Mouse (Mus musculus): ENCODE data around the gene Tnrc6a. TPM values are rescaled to one million over a fixed set of nuclear protein-coding genes. Genes with fewer than 3 reads are reported as not detected.

Tnrc6a gene
- polyA plus RNA-seq, 1 experiment from 2014 or later, result 59.6 TPM

GRCm38 (mm10) chr7:123146141-123146846 is 22.6 kb downstream of the Tnrc6a start:
- TF ChIP-seq EP300 (IDR thresholded peaks at IDR 0.05) (no peak), CTCF (IDR thresholded peaks at IDR 0.05) (no peak)
- Histone ChIP-seq H3K9ac (replicated peaks; ENCODE audit: low read depth) (no peak overlapping the region), H3K9me3 (ENCODE audit: low read length) (no peaks in the 10 kb centered on the region), H3K27me3 (replicated peaks; ENCODE audit: insufficient read depth, low read length) (no peaks in the 10 kb centered on the region), H3K4me3 (ENCODE audit: low read depth, low read length) (no peak overlapping the region), H3K36me3 (ENCODE audit: insufficient read depth, low read length) (no peaks in the 10 kb centered on the region; the same call in 1 of the 2 replicates), H3K4me2 (replicated peaks; ENCODE audit: low read depth, low read length) (no peak overlapping the region), H3K4me1 (ENCODE audit: insufficient read depth, low read depth, low read length) (no peaks in the 10 kb centered on the region), H3K27ac (ENCODE audit: low read length) (no peak overlapping the region)
- DNase-seq (ENCODE audit: low spot score) (no peak), ATAC-seq (no peak)
- 85% methylated on average over 10 of the region's 10 CpGs for WGBS

GRCm38 (mm10) chr7:123147787-123148186 is 24.1 kb downstream of the Tnrc6a start:
- Histone ChIP-seq H3K4me1 (ENCODE audit: insufficient read depth, low read depth, low read length) (no peaks in the 10 kb centered on the region), H3K27ac (ENCODE audit: low read length) (no peak overlapping the region), H3K27me3 (replicated peaks; ENCODE audit: insufficient read depth, low read length) (no peaks in the 10 kb centered on the region), H3K36me3 (ENCODE audit: insufficient read depth, low read length) (peaks cover 6% of the 10 kb centered on the region; the same call in 1 of the 2 replicates), H3K4me2 (replicated peaks; ENCODE audit: low read depth, low read length) (no peak overlapping the region), H3K9me3 (ENCODE audit: low read length) (no peaks in the 10 kb centered on the region), H3K9ac (replicated peaks; ENCODE audit: low read depth) (no peak overlapping the region), H3K4me3 (ENCODE audit: low read depth, low read length) (no peak overlapping the region)
- ATAC-seq, result no peak
- TF ChIP-seq EP300 (IDR thresholded peaks at IDR 0.05) (no peak), CTCF (IDR thresholded peaks at IDR 0.05) (no peak)
- no peak for DNase-seq (ENCODE audit: low spot score)
- 85% methylated on average over 2 of the region's 2 CpGs for WGBS

GRCm38 (mm10) chr7:123148935-123149334 is 25.2 kb downstream of the Tnrc6a start:
- DNase-seq (ENCODE audit: low spot score) (no peak), ATAC-seq (no peak)
- Histone ChIP-seq H3K27me3 (replicated peaks; ENCODE audit: insufficient read depth, low read length) (no peaks in the 10 kb centered on the region), H3K9me3 (ENCODE audit: low read length) (no peaks in the 10 kb centered on the region), H3K36me3 (ENCODE audit: insufficient read depth, low read length) (peaks cover 6% of the 10 kb centered on the region; the same call in 1 of the 2 replicates), H3K27ac (ENCODE audit: low read length) (no peak overlapping the region), H3K9ac (replicated peaks; ENCODE audit: low read depth) (no peak overlapping the region), H3K4me2 (replicated peaks; ENCODE audit: low read depth, low read length) (no peak overlapping the region), H3K4me3 (ENCODE audit: low read depth, low read length) (no peak overlapping the region), H3K4me1 (ENCODE audit: insufficient read depth, low read depth, low read length) (no peaks in the 10 kb centered on the region)
- TF ChIP-seq EP300 (IDR thresholded peaks at IDR 0.05) (no peak), CTCF (IDR thresholded peaks at IDR 0.05) (no peak)
- WGBS, result 84% methylated on average over 9 of the region's 9 CpGs

- ATAC-seq (no peak), DNase-seq (ENCODE audit: low spot score) (no peak)
- TF ChIP-seq EP300 (IDR thresholded peaks at IDR 0.05), result no peak
- TF ChIP-seq CTCF (IDR thresholded peaks at IDR 0.05), result no peak
- Histone ChIP-seq H3K27me3 (replicated peaks; ENCODE audit: insufficient read depth, low read length) (no peaks in the 10 kb centered on the region), H3K4me2 (replicated peaks; ENCODE audit: low read depth, low read length) (no peak overlapping the region), H3K36me3 (ENCODE audit: insufficient read depth, low read length) (peaks cover 27% of the 10 kb centered on the region), H3K4me1 (ENCODE audit: insufficient read depth, low read depth, low read length) (no peaks in the 10 kb centered on the region), H3K9me3 (ENCODE audit: low read length) (no peaks in the 10 kb centered on the region), H3K4me3 (ENCODE audit: low read depth, low read length) (no peak overlapping the region), H3K27ac (ENCODE audit: low read length) (no peak overlapping the region), H3K9ac (replicated peaks; ENCODE audit: low read depth) (no peak overlapping the region)
- 82% methylated on average over 10 of the region's 10 CpGs for WGBS
These were observed 38.7 kb downstream of the Tnrc6a start for GRCm38 (mm10) chr7:123162346-123162745.

GRCm38 (mm10) chr7:123167436-123167835 is 43.8 kb downstream of the Tnrc6a start:
- WGBS, result 81% methylated on average over 2 of the region's 2 CpGs
- no peaks in the 10 kb centered on the region for H3K9me3 ChIP-seq (ENCODE audit: low read length)
- H3K36me3 ChIP-seq (ENCODE audit: insufficient read depth, low read length), result peaks cover 59% of the 10 kb centered on the region
- H3K4me3 ChIP-seq (ENCODE audit: low read depth, low read length), result no peak overlapping the region
- no peaks in the 10 kb centered on the region for H3K27me3 ChIP-seq (replicated peaks; ENCODE audit: insufficient read depth, low read length)
- H3K9ac ChIP-seq (replicated peaks; ENCODE audit: low read depth), result no peak overlapping the region
- H3K4me2 ChIP-seq (replicated peaks; ENCODE audit: low read depth, low read length), result no peak overlapping the region
- TF ChIP-seq CTCF (IDR thresholded peaks at IDR 0.05) (no peak), EP300 (IDR thresholded peaks at IDR 0.05) (no peak)
- ATAC-seq, result no peak
- no peak overlapping the region for H3K27ac ChIP-seq (ENCODE audit: low read length)
- H3K4me1 ChIP-seq (ENCODE audit: insufficient read depth, low read depth, low read length), result no peaks in the 10 kb centered on the region
- DNase-seq (ENCODE audit: low spot score), result no peak

- Histone ChIP-seq H3K36me3 (ENCODE audit: insufficient read depth, low read length) (peaks cover 56% of the 10 kb centered on the region), H3K9me3 (ENCODE audit: low read length) (no peaks in the 10 kb centered on the region), H3K4me3 (ENCODE audit: low read depth, low read length) (no peak overlapping the region), H3K27ac (ENCODE audit: low read length) (no peak overlapping the region), H3K4me1 (ENCODE audit: insufficient read depth, low read depth, low read length) (no peaks in the 10 kb centered on the region), H3K4me2 (replicated peaks; ENCODE audit: low read depth, low read length) (no peak overlapping the region), H3K27me3 (replicated peaks; ENCODE audit: insufficient read depth, low read length) (no peaks in the 10 kb centered on the region), H3K9ac (replicated peaks; ENCODE audit: low read depth) (no peak overlapping the region)
- TF ChIP-seq EP300 (IDR thresholded peaks at IDR 0.05), result no peak
- TF ChIP-seq CTCF (IDR thresholded peaks at IDR 0.05), result no peak
- WGBS, result 80% methylated on average over 2 of the region's 2 CpGs
- ATAC-seq, result no peak
- DNase-seq (ENCODE audit: low spot score), result no peak
These were observed 45.9 kb downstream of the Tnrc6a start for GRCm38 (mm10) chr7:123169618-123170017.

Measured in lung, postnatal 0 days (tissue).